Mouse (Mus musculus): ENCODE results near the gene Olfr1322. TPM values are rescaled to one million over a fixed set of nuclear protein-coding genes. Genes with fewer than 3 reads are reported as not detected.

The Olfr1322 gene
- not detected for total RNA-seq (2023)

GRCm38 (mm10) chrX:49891383-49891782 is at the start of gene Olfr1322:
Gene Olfr1322 (minus strand): TSS chrX:49891483.

Other genes with a start within 250 kb of the Olfr1322 start
- gene Olfr1320, start 219.2 kb downstream of the Olfr1322 start, total RNA-seq (2023) = not detected
- not detected for gene Olfr1321, start 156.4 kb downstream of the Olfr1322 start, total RNA-seq (2023)
- not detected for gene Igsf1, start 93.7 kb downstream of the Olfr1322 start, total RNA-seq (2023)
- not detected for gene Olfr1323, start 127.9 kb upstream of the Olfr1322 start, total RNA-seq (2023)

Data from T-cell, adult 66 days (primary cell).